Mouse (Mus musculus) fat pad, adult 2 months (tissue): ENCODE results near the gene Ddx23.

Source experiments
- DNase-seq: peaks from one replicate; pipeline ENCODE4 v3.0.0-alpha.2; 2011; ENCODE audit warnings: low read depth, low spot score; ENCODE audit errors: extremely low read depth

The Ddx23 gene

DNA sequence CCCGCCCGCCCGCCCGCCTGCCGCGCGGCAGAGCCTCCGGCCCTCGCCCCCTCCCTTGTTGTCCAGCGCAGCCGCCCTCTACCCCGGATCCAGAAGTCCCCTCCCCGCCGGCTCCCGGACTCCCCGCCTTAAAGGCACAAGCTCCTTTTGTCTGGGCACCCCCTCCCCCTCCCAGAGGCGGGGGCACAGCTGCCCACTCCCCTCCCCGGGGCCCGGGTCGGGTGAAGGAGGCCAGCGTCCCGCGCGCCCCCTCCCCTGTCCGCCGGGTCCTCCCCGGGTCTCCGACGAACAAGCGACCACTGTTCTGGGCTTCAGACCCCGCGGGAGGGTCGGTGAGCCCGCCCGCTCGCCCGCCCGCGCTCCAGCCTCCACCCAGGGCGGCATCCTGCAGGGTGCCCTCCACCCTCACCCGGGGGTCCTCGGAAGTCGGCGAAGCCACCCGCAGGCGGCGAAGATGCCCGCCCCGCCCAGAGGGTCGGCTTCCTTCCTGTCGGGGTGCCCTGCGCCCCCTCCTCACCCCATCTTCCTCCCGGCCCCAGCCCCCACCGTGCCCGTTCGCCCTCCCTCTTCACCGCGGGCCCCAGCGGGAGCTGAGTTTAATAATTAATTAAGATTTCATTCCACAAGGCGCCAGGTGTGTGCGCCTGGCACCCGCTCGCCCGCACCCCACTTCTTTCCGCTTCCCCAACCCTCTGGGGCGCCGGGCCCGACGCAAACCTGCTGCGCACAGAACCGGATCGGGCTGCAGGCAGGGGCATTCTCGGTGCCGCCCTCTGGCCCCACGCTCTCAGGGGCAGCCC lies 53.2 kb downstream of the Ddx23 start, which contains the start of gene Adcy6:
TSS of gene Adcy6 (minus strand) at position 746 of the 800 bp plus-strand sequence.
- DNase-seq: no peak

DNA sequence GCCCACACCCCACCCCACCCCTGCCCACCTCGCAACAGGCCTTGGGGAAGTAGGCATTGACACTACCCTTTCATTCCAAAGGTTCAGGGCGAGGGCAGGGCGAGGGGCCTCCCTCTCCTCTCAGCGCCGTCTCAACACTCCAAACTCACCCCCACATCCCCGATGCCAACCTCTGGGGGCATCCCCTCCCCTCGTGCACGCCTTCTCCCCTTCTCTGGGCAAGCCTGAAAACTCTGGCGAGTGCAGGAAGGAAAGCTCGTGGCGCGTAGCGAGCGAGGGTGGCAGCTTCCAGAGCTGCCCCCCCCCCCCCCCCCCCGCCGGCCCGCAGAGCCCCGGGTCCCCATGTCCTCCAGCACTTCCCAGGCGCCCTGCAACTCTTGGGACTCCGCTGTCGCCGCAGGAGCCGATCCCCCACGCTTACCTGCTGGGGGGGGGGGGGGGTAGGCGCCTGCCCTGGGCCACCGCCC lies 53.9 kb downstream of the Ddx23 start:
- no peak for DNase-seq

DNA sequence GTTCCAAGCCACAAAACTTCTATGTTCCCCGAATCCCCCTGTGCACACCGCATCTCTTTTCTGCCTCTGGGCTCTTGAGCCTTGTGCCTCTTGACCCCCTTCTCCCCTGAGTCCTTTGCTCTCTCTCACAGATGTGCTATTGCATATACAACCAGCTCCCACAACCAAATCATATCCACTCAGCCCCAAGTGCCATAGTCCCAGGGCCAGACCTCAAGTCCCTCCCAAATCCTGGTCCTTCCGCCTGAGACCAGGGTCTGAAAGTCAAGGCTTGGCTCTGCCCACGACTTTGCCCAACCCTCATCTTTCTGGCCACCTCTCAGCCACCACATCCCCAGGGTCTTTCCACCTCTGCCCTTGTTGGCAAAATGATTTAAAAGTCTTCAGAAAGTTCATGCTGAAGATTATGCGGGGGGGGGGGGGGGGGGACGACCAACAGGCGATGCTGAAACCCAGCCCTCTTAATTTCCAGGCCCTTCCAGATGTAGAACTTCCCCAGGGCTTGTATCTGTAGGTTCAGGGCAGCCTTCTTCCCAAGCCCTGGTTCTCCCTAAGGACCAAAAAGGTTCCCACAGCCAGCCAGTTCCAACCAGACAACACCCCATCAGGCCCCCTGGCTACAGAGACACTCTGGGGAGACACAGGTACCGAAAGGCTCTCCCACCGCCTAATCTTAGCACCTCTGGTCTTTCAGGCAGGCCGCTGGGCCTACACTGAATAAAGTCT lies 54.5 kb downstream of the Ddx23 start:
- no peak for DNase-seq

DNA sequence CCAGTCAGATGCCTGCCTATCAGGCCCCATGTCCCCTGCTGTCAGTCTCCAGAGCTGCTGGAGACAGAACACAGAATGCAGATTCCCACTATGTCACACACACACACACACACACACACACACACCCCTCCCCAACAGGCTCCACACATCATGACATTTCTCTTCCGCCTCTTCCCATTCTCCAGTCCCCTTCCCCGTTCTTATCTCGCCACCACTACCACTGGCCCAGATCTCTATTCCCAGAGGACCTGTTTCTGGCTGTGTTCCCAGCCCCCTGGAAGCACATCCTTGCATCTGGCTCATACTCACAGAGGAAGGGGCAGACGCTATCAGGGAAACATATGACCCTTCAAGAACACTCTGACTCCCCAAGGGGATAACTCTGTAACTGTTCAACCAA lies 55.1 kb downstream of the Ddx23 start:
- no peak for DNase-seq

DNA sequence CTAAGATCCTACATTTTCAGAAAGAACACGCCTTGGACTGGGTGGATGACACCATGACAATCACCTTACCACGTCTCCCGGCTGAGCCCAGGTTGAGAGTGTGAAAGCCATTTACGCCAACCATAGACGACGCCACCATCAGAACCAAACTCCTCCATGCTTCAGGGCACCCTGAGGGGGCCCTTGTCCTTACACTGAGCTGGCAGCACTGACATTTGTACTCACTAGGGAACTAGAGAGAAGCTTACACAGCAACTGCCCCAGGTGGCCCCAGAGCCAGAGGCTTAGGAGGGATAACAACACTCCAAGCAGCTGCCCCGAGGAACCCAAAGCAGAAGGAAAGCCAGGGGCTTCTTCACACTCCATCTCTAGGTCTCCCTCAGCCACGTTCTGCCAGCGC lies 56.0 kb downstream of the Ddx23 start:
- no peak for DNase-seq

DNA sequence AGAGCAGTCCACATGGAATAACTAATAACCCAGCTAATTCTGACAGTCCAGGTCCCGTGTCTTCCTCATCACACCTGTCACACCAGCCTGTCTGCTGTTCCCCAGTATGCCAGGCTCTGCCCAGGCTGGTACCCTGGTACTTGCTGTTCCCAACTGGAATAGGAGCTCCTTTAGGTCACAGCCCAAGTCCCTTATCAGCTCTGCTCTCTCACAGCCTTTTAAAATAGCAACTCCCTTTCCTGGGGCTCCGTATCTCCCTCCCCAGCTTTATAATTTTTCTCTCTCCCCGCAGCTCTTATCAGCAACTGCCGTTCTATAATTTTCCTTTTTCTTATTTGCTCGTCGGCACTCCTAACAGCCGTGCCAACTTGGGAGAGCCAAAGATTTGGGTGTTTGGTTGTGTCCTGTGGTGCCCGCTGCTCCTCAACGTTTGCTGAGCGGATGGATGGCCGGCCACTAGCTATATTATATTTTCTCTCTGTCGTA lies 56.6 kb downstream of the Ddx23 start:
- DNase-seq: no peak

DNA sequence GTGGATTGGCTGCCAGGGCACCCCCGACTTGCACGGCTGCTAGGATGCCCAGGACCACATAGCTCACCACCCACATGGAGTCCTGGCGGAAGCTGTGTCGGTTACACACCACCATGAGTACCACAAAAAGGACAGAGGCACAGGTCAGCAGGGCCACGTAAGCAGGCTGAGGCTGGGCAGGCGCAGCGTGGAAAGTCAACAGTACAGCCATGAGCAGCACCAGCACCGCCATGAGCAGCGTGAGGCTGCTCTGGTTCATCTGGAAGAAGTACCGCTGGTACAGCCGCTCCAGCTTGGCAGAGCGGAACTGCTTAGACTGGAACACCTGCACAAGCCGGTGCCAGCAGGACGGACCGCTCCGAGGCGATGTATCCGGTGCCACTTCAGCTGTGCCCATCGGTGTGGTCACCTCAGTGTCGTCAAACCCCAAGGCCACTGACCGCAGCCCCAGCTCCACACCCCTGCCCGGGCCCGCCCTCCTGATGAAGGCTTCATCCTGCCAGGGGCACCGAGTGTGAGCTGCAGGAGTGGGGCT lies 58.6 kb downstream of the Ddx23 start:
- DNase-seq: no peak

DNA sequence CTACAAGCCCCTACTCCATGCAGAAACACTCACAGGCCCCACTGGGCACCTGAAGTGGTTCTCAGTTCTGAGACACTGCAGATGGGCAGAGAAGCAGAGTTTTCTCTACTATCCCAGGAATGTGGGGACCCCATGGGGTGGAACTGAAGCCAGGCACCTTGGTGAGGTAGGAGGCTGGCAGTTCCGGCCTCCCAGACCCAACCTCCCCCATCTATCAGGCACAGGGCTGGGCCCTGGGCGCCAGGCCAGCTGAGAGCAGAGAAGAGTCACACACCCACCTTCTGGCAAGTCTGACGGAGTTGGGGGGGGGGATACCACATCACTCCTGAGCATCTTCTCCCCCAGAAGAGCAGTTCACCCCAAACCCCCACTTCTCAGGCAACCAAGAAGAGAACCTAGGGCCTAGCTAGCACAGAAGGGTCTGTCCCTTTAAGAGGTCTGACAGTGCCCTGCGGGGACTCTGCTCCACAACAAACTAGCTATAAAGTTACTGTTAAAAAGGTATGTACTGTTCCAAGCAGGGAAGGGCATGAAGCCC lies 59.7 kb downstream of the Ddx23 start:
- DNase-seq: no peak

DNA sequence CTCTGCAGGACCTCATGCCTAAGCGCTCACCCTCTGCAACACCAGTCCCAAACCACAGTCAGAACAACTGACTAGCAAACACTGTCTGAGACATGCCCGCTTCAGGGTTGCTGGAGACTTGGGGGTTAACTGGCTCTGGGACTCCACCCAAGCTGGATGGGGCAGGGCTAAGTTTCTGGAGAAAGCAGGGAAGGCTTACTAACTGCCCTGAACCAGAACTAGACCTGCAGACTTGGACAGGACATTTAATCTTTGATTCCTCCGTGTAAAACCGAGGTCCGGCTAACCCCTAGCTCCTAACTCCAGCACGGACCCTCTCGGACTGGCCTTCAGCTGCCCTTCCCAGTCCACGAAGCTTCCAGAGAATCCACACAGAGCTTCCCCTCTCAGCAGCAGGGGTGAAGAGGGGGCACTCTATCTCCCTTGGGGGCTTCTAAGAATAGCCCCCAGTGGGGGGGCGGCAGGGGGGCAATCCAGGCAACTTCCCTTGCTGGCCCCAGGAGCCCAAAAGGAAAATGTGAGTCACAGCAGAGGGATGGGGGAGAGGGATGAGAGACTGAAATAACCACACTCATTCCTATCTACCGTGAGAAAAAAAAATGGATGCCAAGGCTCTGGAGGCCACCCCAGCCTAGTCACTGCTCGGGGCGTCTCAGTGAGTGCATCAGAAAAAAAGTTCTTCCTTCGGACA lies 60.4 kb downstream of the Ddx23 start:
- DNase-seq: no peak

DNA sequence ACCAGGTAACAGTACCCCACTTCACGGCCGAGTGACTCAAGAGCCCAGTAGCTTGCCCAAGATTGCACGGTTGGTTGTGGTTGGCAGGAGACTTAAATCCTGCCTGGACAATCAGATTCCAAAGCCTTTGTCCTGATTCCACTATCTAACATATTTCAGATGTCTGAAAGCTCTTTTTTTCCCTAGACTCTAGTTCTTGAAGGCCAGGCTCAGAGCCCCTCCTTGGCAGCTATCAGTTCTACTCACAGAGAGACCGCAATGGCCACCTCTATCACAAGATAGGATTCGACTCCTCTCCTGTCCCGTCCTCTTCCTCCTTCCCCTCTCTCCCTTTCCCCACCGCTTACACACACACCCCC lies 60.9 kb downstream of the Ddx23 start:
- DNase-seq: no peak

DNA sequence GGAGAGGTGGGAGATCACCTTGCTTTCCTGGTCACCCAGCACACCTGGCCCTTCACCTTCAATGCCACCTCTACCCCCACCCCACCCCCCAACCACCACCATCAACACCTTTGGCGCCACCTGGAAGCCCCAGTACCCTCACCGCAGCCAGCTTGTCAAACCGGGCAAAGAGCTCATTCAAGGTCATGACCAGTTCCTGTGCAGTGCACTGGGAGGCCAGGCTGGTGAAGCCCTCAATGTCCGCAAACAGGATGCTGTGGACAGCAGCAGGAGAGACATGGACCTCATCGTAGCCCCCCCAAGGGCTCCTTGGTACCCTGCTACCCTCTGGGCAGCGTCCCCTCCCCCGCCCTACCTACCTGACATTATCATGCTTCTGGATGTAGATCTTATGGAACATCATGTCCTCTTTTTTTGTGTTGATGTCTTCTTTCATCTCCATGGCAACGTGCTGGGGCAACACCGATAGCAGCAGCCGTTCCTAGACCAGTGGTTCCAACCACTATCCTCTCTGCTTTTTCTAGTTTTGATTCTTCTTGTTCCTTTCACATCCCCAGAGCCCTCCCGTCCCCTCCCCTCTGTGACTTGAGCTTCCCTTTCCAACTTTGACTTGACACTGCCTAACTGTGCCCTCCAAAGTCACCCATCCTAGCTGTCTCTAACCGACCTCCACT lies 62.5 kb downstream of the Ddx23 start:
- DNase-seq: no peak

DNA sequence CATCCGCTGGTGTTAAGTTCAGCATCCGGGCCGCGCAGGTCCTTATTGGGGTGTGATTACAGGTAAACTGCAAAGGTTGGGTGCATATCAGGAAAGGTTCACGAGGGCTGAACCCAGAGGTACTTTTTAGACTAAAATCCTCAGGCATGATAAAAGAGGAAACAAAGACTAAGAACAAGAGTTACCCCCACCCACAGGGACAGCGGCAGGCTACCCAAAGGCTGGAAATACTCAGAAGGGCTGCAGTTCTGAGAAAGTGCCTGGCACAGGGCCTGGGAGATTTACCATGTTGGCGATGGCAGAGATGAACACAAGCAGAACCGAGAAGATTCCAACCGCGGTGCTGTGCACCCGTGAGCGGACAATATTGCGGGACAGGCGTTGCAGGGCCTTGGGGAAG lies 66.1 kb downstream of the Ddx23 start:
- no peak for DNase-seq
